Mouse (Mus musculus) sigmoid colon, adult 10 weeks (tissue): ENCODE results near the gene Yipf1. TPM values are rescaled to one million over a fixed set of nuclear protein-coding genes. Genes with fewer than 3 reads are reported as not detected.

Source experiments
- polyA plus RNA-seq: library from polyadenylated mRNA; stranded (reverse); fragments of 350-450 nt; fragmentation: Illumina TruSeq; extraction: RNeasy Lipid Tissue Mini Kit (QIAGEN cat#74804); gene quantifications from one replicate; pipeline ENCODE4 v1.2.3, GENCODE M21; 2014; ENCODE audit warnings: low read depth, low replicate concordance

Yipf1 gene
- 101 TPM for polyA plus RNA-seq

DNA sequence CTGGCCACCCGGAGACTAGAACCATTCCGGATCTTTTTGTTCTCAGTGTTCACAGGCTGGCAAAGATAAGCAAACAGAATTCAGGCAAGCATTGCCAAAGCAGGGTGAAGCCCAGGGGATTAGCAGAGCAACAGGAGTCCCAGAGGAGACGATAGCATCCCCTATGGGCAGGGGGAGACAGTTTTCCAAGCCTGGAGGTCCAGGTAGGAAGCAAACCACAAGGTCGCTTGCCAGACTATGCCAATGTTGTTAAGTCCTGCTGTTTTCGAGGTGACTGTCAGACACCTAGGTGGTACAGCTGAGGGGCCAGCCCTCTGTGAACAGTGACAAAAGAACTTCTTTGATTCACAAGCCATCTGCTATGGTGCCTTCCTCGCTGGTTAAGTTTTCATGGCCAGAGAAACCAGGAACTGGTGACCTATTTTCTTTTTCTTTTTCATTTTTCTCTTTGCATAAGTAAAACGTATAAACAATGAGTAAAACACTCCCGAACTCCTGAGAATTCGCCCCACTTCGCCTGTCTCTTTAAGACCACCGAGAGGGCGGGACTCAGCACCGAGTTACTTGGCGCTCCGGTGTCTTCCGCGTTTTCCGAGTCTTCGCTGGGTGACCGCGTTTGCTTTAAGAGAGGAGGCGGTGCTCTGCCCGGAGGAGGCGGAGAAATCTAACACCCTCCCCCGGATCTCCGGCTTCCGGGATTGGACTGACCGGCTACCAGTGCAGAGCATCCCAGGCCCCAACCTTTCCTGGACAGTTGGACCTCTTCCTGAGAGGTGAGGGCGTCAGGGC is at the start of gene Yipf1:
Yipf1 (plus strand) TSS at position 674 of the 789 bp plus-strand sequence.

DNA sequence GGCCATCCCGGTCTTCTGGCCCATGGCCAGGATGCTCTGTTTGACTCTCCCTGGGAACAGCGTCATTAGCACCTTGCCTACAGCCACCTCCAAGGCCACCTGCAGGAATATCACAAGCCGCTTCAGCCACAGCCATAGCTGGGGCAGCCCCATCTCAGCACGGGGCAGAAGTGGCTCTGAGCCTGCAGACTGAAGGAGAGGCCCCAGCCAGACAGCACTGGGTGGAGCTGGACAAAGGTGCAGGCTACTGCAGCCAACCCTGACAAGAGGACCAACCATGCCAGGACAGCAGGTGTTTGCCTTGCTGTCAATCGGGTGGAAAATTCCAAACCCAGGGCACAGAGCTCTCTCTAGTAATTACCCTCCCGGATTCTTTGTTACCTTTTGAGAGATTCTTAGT is 7.2 kb upstream of the Yipf1 start, which contains the start of gene Dio1:
Dio1 (minus strand) TSS at position 204 of the 400 bp plus-strand sequence.

GRCm38 (mm10) chr4:107367567-107368314 is 53.6 kb downstream of the Yipf1 start, which contains the start of gene Ndc1:
TSS of gene Ndc1 (plus strand) at chr4:107367784.

Other genes with a start within 250 kb of the Yipf1 start
- gene Mrpl37, start 247.5 kb upstream of the Yipf1 start, polyA plus RNA-seq: 33.4 TPM
- 1.5 TPM for gene Cyb5rl, start 247.4 kb upstream of the Yipf1 start, polyA plus RNA-seq
- not detected for gene Cdcp2, start 217.5 kb upstream of the Yipf1 start, polyA plus RNA-seq
- 1,156 TPM for gene Tmem59, start 136.0 kb upstream of the Yipf1 start, polyA plus RNA-seq
- 43.5 TPM for gene Tceanc2, start 135.2 kb upstream of the Yipf1 start, polyA plus RNA-seq
- not detected for gene Ldlrad1, start 105.2 kb upstream of the Yipf1 start, polyA plus RNA-seq
- gene Lrrc42, start 60.8 kb upstream of the Yipf1 start, polyA plus RNA-seq: 95.1 TPM
- 130 TPM for gene Hspb11, start 60.8 kb upstream of the Yipf1 start, polyA plus RNA-seq
- 111 TPM for gene Dio1, start 7.2 kb upstream of the Yipf1 start, polyA plus RNA-seq
- 12.8 TPM for gene Ndc1, start 53.4 kb downstream of the Yipf1 start, polyA plus RNA-seq
- not detected for gene Glis1, start 120.2 kb downstream of the Yipf1 start, polyA plus RNA-seq